Mouse (Mus musculus) bone marrow macrophage, adult 2 months (primary cell): ENCODE measurements around the gene Arglu1.

Experiments used
- CTCF ChIP-seq: IDR thresholded peaks from 2 replicates; pipeline ENCODE4 v1.5.1; 2012; ENCODE audit warnings: low read depth, mild to moderate bottlenecking, low read length, moderate library complexity
- POLR2A ChIP-seq: IDR thresholded peaks from 2 replicates; pipeline ENCODE4 v1.6.1; 2012; ENCODE audit warnings: mild to moderate bottlenecking, low read depth, low read length, borderline replicate concordance

DNA sequence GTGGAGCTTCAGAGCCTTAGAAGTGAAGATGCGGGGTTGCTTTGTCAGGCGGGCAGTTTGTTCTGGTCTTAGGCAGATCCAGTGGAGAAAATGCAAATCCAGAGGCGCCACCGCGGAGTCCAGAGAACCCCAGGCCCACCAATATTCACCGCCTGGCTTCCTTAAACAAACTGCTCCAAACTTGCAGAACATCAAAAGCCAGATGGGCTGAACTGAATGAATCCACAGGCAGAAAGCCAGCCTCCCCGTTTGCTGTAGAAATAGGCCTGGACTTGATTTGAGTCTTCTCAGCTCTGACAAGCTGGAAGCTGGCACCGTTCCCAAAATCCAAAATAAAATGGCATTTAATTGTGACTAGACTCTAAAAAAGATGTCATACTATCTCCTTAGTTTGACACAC is 40.4 kb downstream of the Arglu1 start:
- TF ChIP-seq POLR2A (no peak), CTCF (no peak)
